Mouse (Mus musculus): ENCODE data around the gene Atf6. TPM values are rescaled to one million over a fixed set of nuclear protein-coding genes. Genes with fewer than 3 reads are reported as not detected.

The Atf6 gene
- total RNA-seq, 1 experiment from 2014 or later: 47.7 TPM

- ATAC-seq (ENCODE audit: extremely low read depth, insufficient number of reproducible peaks, low FRiP score, poor library complexity, severe bottlenecking): no peak
Observed at GRCm38 (mm10) chr1:170698771-170699170, 168.8 kb downstream of the Atf6 start.

GRCm38 (mm10) chr1:170697771-170698356 lies 169.7 kb downstream of the Atf6 start:
- ATAC-seq (ENCODE audit: extremely low read depth, insufficient number of reproducible peaks, low FRiP score, poor library complexity, severe bottlenecking): no peak

- ATAC-seq (ENCODE audit: extremely low read depth, insufficient number of reproducible peaks, low FRiP score, poor library complexity, severe bottlenecking): no peak
Observed at GRCm38 (mm10) chr1:170696996-170697395, 170.6 kb downstream of the Atf6 start.

GRCm38 (mm10) chr1:170695326-170695725 lies 172.2 kb downstream of the Atf6 start:
- ATAC-seq (ENCODE audit: extremely low read depth, insufficient number of reproducible peaks, low FRiP score, poor library complexity, severe bottlenecking): no peak

- no peak for ATAC-seq (ENCODE audit: extremely low read depth, insufficient number of reproducible peaks, low FRiP score, poor library complexity, severe bottlenecking)
Observed at GRCm38 (mm10) chr1:170694821-170695291, 172.7 kb downstream of the Atf6 start.

- no peak for ATAC-seq (ENCODE audit: extremely low read depth, insufficient number of reproducible peaks, low FRiP score, poor library complexity, severe bottlenecking)
Observed at GRCm38 (mm10) chr1:170691301-170691700, 176.3 kb downstream of the Atf6 start.

- ATAC-seq (ENCODE audit: extremely low read depth, insufficient number of reproducible peaks, low FRiP score, poor library complexity, severe bottlenecking): no peak
Observed at GRCm38 (mm10) chr1:170689773-170690172, 177.8 kb downstream of the Atf6 start.

- ATAC-seq (ENCODE audit: extremely low read depth, insufficient number of reproducible peaks, low FRiP score, poor library complexity, severe bottlenecking): peak; percentile 28; the same call in 1 of the 2 replicates
Observed at GRCm38 (mm10) chr1:170683863-170684262, 183.7 kb downstream of the Atf6 start.

GRCm38 (mm10) chr1:170679624-170680023 lies 187.9 kb downstream of the Atf6 start:
- ATAC-seq (ENCODE audit: extremely low read depth, insufficient number of reproducible peaks, low FRiP score, poor library complexity, severe bottlenecking): no peak

GRCm38 (mm10) chr1:170678861-170679260 lies 188.7 kb downstream of the Atf6 start:
- no peak for ATAC-seq (ENCODE audit: extremely low read depth, insufficient number of reproducible peaks, low FRiP score, poor library complexity, severe bottlenecking)

- no peak for ATAC-seq (ENCODE audit: extremely low read depth, insufficient number of reproducible peaks, low FRiP score, poor library complexity, severe bottlenecking)
Observed at GRCm38 (mm10) chr1:170677681-170678080, 189.9 kb downstream of the Atf6 start.

- ATAC-seq (ENCODE audit: extremely low read depth, insufficient number of reproducible peaks, low FRiP score, poor library complexity, severe bottlenecking): no peak
Observed at GRCm38 (mm10) chr1:170674184-170674775, 193.3 kb downstream of the Atf6 start.

GRCm38 (mm10) chr1:170665200-170665599 lies 202.4 kb downstream of the Atf6 start:
- no peak for ATAC-seq (ENCODE audit: extremely low read depth, insufficient number of reproducible peaks, low FRiP score, poor library complexity, severe bottlenecking)

GRCm38 (mm10) chr1:170664620-170665185 lies 202.9 kb downstream of the Atf6 start:
- ATAC-seq (ENCODE audit: extremely low read depth, insufficient number of reproducible peaks, low FRiP score, poor library complexity, severe bottlenecking): no peak

- no peak for ATAC-seq (ENCODE audit: extremely low read depth, insufficient number of reproducible peaks, low FRiP score, poor library complexity, severe bottlenecking)
Observed at GRCm38 (mm10) chr1:170659260-170659659, 208.3 kb downstream of the Atf6 start.

- no peak for ATAC-seq (ENCODE audit: extremely low read depth, insufficient number of reproducible peaks, low FRiP score, poor library complexity, severe bottlenecking)
Observed at GRCm38 (mm10) chr1:170657643-170658314, 209.8 kb downstream of the Atf6 start.

- no peak for ATAC-seq (ENCODE audit: extremely low read depth, insufficient number of reproducible peaks, low FRiP score, poor library complexity, severe bottlenecking)
Observed at GRCm38 (mm10) chr1:170657228-170657521, 210.4 kb downstream of the Atf6 start.

GRCm38 (mm10) chr1:170656518-170657227 lies 210.9 kb downstream of the Atf6 start:
- ATAC-seq (ENCODE audit: extremely low read depth, insufficient number of reproducible peaks, low FRiP score, poor library complexity, severe bottlenecking): no peak

- no peak for ATAC-seq (ENCODE audit: extremely low read depth, insufficient number of reproducible peaks, low FRiP score, poor library complexity, severe bottlenecking)
Observed at GRCm38 (mm10) chr1:170655280-170655917, 212.2 kb downstream of the Atf6 start.
